Mouse (Mus musculus) neural tube, embryonic 15.5 days (tissue): ENCODE measurements around the gene Vmn2r73. TPM values are rescaled to one million over a fixed set of nuclear protein-coding genes. Genes with fewer than 3 reads are reported as not detected.
"Not testable (repeated sequence)": the region's sequence is repeated elsewhere in the genome, so short reads cannot be mapped to it uniquely, and the experiment has no call there.

Experiments used
- ATAC-seq: fragments of 200-750 bp; cut with Nextera tagmentation; 2 replicates; pipeline ENCODE4 v1.8.0; 2017; ENCODE audit warnings: mild to moderate bottlenecking, moderate TSS enrichment, moderate library complexity; ENCODE audit not compliant: low FRiP score
- H3K27ac ChIP-seq: fragments of 300-500 bp; sonication (generic); replicated peaks from 2 replicates; pipeline ENCODE4 v1.5.1; 2015; ENCODE audit warnings: mild to moderate bottlenecking, inconsistent platforms
- H3K27me3 ChIP-seq: fragments of 300-500 bp; sonication (generic); replicated peaks from 2 replicates; pipeline ENCODE4 v1.6.1; 2015; ENCODE audit warnings: inconsistent platforms
- H3K36me3 ChIP-seq: fragments of 300-500 bp; sonication (generic); 2 replicates; pipeline ENCODE4 v1.6.1; 2015; ENCODE audit warnings: inconsistent platforms
- H3K4me1 ChIP-seq: fragments of 300-500 bp; sonication (generic); 2 replicates; pipeline ENCODE4 v1.6.1; 2015; ENCODE audit warnings: inconsistent platforms
- H3K4me2 ChIP-seq: fragments of 300-500 bp; sonication (generic); 2 replicates; pipeline ENCODE4 v1.6.1; 2015; ENCODE audit warnings: inconsistent platforms, mild to moderate bottlenecking, moderate library complexity
- H3K4me3 ChIP-seq: fragments of 300-500 bp; sonication (generic); replicated peaks from 2 replicates; pipeline ENCODE4 v1.5.1; 2015; ENCODE audit warnings: mild to moderate bottlenecking, inconsistent platforms
- H3K9ac ChIP-seq: fragments of 300-500 bp; sonication (generic); replicated peaks from 2 replicates; pipeline ENCODE4 v1.6.1; 2015; ENCODE audit warnings: mild to moderate bottlenecking, inconsistent platforms
- H3K9me3 ChIP-seq: fragments of 300-500 bp; sonication (generic); replicated peaks from 2 replicates; pipeline ENCODE4 v1.6.1; 2016; ENCODE audit warnings: inconsistent platforms
- WGBS: fragments of 180-500 bp; shearing (Covaris S2); methylation state at CpG from one replicate; pipeline ENCODE4 v1.1.7; 2015; ENCODE audit warnings: mixed read lengths; 5-methylcytosine and 5-hydroxymethylcytosine counted together
- polyA plus RNA-seq: library from polyadenylated mRNA; unstranded; fragments of >200 nt; fragmentation: Nextera tagmentation; extraction: Ambion mirVana; gene quantifications from 2 replicates; pipeline ENCODE4 v1.2.1, GENCODE M21; 2015

The Vmn2r73 gene
- not detected in 2 replicates for polyA plus RNA-seq

GRCm38 (mm10) chr7:85876166-85876565 lies at the start of gene Vmn2r73:
Gene Vmn2r73 (minus strand): TSS chr7:85876266.
- Histone ChIP-seq H3K4me3 (no peak within 1 kb of the TSS), H3K27ac (no peak within 1 kb of the TSS), H3K9me3 (no peaks in the 10 kb centered on the region), H3K4me2 (no peak within 1 kb of the TSS), H3K9ac (no peak within 1 kb of the TSS), H3K36me3 (no peaks in the 10 kb centered on the region), H3K4me1 (no peaks in the 10 kb centered on the region), H3K27me3 (no peaks in the 10 kb centered on the region)
- no peak for ATAC-seq
- WGBS = 82% methylated on average over 1 of the region's 1 CpGs

GRCm38 (mm10) chr7:85840090-85840948 lies 35.7 kb downstream of the Vmn2r73 start:
- WGBS = 32% methylated on average over 2 of the region's 2 CpGs
- no peak overlapping the region for H3K4me3 ChIP-seq
- H3K4me1 ChIP-seq = no peaks in the 10 kb centered on the region
- H3K9me3 ChIP-seq = no peaks in the 10 kb centered on the region
- no peak for ATAC-seq
- no peak overlapping the region for H3K27ac ChIP-seq
- no peak overlapping the region for H3K9ac ChIP-seq
- no peak overlapping the region for H3K4me2 ChIP-seq
- H3K36me3 ChIP-seq = no peaks in the 10 kb centered on the region
- no peaks in the 10 kb centered on the region for H3K27me3 ChIP-seq

- H3K9me3 ChIP-seq, H3K27me3 ChIP-seq, H3K27ac ChIP-seq, H3K4me3 ChIP-seq, H3K9ac ChIP-seq, H3K4me1 ChIP-seq, ATAC-seq, H3K36me3 ChIP-seq, H3K4me2 ChIP-seq: not testable (repeated sequence)
- WGBS = 8% methylated on average over 6 of the region's 6 CpGs
These were observed 58.0 kb downstream of the Vmn2r73 start for GRCm38 (mm10) chr7:85818092-85818491.

Other genes with a start within 250 kb of the Vmn2r73 start
- not detected in 2 replicates for gene Vmn2r72, start 121.2 kb downstream of the Vmn2r73 start, polyA plus RNA-seq
- gene Vmn2r74, start 85.4 kb upstream of the Vmn2r73 start, polyA plus RNA-seq = not detected in 2 replicates